14 mouse cellular contexts compared by ENCODE assay signal in the genomic region with DNA sequence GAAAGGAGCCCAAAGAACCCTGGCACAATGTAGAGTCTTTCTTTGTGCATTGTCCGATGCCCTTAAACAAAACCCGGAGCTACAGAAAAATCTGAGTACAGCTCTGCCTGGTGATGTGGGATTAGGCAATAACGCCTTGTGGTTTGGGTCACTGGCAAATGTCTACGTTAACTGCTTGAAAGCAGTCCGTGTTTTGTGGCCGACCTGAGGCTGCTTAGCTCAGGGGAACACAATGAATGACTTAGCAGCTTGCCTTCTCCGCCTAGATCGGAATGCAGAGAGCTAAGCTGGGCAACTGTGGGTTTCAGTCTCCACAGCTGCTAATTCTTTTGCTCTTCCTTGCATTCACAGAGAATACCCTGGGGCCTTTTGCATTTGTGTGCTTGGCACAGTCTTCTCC.
"Had no signal": no experiment of that assay in that cellular context is flagged by ENCODE, and none has a peak within 500 bp of the region (broad histone marks: within the 10 kb centered on the region; RNA-seq: fewer than 3 reads in every experiment).

No protein-coding gene starts in this region.

- H3K9ac ChIP-seq: liver, embryonic 15.5 days; midbrain, embryonic 12.5 days; neural tube, embryonic 12.5 days had no signal

- H3K4me3 ChIP-seq: layer of hippocampus, adult 2 months; limb, embryonic 10.5 days; liver, embryonic 15.5 days; midbrain, embryonic 12.5 days; neural tube, embryonic 12.5 days had no signal

- ATAC-seq: lung, postnatal 0 days had no signal

- H3K4me2 ChIP-seq: liver, embryonic 11.5 days; liver, embryonic 15.5 days; midbrain, embryonic 12.5 days; neural tube, embryonic 12.5 days had no signal

- DNase-seq: kidney, adult 9 months; kidney, postnatal 4 days; lung, adult 2 months; lung, postnatal 36 days; right cerebral cortex, postnatal 25 days; thymus, postnatal 36 days had no signal

- H3K36me3 ChIP-seq: limb, embryonic 10.5 days; liver, embryonic 15.5 days; midbrain, embryonic 12.5 days; neural tube, embryonic 12.5 days had no signal

- H3K4me1 ChIP-seq: limb, embryonic 10.5 days; liver, embryonic 15.5 days; midbrain, embryonic 12.5 days; neural tube, embryonic 12.5 days had no signal

- H3K27ac ChIP-seq: kidney, postnatal 0 days; layer of hippocampus, adult 2 months; limb, embryonic 10.5 days; liver, embryonic 15.5 days; midbrain, embryonic 12.5 days; neural tube, embryonic 12.5 days had no signal

- H3K9me3 ChIP-seq: limb, embryonic 10.5 days; liver, embryonic 15.5 days; midbrain, embryonic 12.5 days; neural tube, embryonic 12.5 days had no signal

- H3K27me3 ChIP-seq: liver, embryonic 15.5 days; midbrain, embryonic 12.5 days; neural tube, embryonic 12.5 days had no signal
